Mouse (Mus musculus) mesoderm, embryonic 11.5 days (tissue): ENCODE results near the gene Dock10.

ENCODE experiments used
- DNase-seq: peaks from one replicate; pipeline ENCODE4 v3.0.0-alpha.2; 2012; ENCODE audit warnings: low read depth, low spot score

Dock10 gene

DNA sequence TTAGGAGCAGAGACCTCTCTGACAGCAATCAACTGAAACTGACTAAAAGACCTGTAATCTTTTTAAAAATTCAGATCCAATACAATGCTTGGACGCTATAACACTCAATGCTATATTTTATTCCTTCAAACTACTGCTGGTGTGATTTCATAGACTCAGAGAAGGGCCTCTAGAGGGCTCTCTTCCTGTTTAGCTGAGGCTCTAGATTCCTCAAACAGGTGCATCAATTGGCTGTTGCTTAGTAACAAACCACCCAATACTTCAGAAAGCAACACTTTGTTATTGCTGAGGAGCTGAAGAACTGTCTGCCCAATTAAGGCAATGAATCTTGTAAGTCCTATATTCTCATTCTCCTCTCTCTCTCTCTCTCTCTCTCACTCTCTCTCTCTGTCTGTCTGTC lies 30.1 kb downstream of the Dock10 start:
- no peak for DNase-seq

DNA sequence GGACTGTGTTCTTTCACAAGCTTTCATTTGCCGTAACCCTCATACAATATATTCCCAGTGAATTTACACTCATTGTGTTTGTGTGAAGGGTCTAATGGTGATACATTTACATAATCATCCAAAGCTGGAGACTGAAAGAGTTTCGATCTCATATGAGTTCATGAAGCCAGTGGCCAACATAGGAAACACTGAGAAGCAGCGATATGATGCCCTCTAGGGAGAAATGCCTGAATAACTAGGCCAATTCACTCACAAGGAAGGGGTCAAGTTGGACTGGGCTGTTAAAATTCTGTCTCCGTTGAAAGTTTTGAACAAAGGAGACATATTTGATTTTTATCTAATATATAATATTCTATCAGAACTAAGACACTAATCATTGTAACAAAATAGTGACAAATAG lies 30.9 kb downstream of the Dock10 start:
- DNase-seq = no peak

DNA sequence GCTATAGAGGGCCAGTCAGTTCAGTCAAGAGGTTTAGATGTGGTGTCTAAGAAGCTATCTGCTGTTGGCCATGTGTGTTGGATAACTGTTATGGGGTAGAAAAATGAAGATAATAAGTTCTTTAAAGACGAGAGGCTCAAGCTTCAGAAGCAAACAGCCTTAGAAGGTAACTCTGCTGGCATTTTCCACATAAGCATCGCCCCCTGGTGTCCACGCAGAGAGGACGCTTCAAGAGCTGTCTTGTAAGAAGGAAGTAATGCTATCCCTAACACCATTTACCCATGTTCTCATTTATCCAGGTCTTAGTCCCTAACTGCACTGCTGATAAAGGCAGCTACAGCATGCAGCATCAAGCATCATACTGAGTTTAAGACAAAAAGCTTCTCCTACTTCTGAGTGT lies 35.7 kb downstream of the Dock10 start:
- peak; percentile 9 for DNase-seq

DNA sequence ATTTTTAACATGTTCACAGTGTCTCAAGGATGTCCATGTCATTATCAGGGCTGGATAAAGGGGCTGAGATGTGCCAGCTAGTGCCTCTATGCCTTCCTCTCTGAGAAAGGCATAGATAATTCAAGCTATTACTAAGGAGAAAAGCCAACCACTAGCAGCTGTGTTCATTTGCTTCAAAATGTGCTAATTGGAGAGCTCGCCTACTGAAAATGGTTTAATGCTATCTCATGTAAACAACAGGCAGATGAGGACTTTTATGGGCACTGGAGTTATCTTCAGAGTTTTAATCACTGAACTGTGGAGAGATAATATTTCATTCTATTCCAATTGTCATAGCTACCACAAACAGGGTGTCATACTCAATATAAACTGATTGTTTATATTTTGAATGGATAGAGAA lies 36.3 kb downstream of the Dock10 start:
- DNase-seq = no peak

DNA sequence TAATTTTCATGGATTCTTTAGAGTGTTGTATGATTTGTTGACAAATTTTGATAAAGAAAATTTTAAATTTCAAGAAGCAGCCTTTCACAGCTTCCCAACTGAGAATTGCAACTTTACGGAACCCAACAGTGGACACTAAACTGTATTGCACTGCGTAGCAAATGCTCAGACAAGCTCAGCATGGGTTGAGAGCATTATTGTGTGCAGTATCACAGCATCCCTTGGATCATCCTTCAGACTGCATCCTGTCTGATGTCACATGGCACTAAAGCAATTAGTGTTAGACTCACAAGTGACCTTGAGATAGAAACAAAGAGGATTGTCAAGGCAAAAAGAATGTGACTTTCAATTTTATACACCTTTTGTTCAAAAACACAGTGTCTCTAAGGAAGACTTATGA lies 37.1 kb downstream of the Dock10 start:
- DNase-seq = no peak

DNA sequence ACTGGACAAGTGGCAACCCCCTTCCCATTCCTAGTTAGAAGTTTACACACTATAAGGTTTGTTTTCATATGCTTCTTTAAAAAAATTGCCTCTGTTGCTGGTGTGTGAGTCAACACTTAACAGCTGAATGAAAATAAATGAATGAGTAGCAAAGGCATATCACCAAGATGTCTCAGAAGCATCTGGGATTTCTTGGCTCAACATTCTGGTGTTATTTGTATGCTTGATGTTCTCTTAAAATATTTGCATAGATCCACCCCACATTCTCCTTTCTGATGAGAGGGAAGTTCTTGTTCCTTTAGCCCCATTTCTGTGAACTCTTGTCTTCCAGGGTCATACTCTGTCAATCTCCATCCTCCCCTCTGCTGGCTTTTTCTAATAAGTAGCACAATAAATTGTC lies 38.2 kb downstream of the Dock10 start:
- DNase-seq = no peak

DNA sequence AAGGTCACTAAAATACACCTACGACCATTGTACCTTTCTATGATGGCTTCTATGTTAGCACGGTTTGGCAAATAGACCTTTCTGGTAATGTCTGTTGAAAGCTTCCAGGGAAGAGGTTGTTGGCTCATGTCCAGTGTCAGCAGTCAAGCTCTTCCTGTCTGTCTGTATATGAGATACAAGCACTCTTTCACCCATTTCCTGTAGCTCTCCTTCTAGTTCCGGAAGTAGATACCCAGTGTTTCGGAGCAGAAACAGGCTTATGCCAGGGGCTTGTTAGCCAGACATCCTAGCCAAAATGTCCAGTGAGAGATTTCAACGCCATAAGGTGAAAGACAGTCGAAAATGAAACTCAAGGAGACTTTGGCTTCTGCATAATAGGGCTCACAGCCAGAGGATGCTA lies 38.9 kb downstream of the Dock10 start:
- no peak for DNase-seq

DNA sequence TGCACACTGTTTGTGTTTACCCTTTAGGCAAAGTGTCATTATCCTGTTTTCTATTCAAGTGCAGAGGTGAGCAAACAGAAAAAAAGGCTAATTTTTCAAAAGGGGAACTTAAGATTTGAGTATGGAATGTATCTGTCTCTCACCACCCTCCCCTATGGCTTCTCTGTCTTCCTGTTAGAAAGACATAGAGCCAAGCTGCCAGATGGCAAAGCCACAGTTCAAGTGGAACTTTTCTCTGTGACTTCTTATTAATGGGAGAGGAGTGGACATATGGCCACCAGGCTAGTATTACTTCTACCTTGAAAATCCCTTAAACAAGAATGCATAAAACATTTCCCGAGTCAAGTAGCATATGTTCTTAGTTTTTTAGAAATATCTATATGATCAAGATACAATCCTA lies 39.7 kb downstream of the Dock10 start:
- no peak for DNase-seq

DNA sequence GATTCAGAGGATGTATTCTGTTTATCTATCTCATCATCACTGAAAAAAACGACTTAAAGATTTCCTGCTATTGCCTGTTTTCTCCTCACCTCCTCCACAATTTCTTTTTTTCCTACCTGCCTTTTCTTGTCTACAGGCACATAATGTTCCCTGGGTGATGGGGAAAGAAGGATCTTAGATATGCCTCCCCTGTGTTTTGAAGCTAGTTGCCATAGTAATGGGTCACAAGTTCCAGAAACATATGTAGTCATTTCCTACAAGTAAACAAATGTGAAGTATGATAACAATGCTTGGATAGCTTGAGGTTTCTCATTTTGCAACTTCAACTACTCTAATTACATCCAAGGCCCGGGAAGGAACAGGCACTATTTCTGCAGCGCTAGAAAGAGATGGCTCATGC lies 42.4 kb downstream of the Dock10 start:
- no peak for DNase-seq

DNA sequence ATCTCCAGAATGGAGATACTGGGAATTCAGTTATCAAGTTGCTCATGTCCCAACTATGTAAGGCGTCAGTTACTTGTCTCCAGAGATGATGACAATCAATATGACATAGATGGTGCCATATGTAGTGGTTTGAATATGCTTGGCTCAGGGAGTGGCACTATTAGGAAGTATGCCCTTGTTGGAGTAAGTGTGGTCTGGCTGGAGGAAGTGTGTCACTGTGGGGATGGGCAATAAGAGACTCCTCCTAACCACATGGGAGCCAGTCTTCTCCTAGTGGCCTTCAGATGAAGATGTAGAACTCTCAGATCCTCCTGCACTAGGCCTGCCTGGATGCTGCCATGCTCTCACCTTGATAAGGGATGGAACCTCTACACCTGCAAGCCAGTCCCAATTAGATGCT lies 44.4 kb downstream of the Dock10 start:
- DNase-seq = no peak

DNA sequence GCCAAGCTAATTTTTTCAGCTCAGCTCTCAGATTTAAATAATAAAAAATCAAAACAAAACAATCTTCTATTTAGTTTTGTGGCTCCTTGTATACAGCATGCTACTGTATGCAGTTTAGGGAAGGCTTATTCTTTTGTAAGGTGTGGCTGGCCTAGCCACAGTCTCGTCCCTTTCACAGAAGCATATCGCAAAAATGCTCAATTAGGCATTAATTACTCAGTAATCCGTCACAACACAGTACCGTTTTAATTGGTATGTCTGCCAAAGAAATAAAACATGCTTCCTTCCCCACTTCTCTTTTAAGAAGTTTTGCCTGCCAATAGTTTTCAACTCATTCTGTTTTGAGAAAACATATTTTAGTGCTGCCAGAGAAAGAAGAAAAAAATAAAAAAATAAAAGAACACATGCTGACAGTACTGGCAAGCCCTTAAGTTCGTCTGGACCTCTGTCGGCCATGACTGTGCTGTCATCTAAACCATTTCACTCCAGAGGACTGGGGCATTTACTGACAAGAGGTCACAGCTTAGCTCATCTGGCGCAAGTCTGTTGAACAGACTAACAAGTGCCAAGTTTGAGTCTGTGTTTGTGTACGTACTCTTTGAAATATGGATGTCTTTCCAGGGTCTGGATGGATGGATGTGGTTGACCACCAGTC lies 47.6 kb downstream of the Dock10 start:
- no peak for DNase-seq

DNA sequence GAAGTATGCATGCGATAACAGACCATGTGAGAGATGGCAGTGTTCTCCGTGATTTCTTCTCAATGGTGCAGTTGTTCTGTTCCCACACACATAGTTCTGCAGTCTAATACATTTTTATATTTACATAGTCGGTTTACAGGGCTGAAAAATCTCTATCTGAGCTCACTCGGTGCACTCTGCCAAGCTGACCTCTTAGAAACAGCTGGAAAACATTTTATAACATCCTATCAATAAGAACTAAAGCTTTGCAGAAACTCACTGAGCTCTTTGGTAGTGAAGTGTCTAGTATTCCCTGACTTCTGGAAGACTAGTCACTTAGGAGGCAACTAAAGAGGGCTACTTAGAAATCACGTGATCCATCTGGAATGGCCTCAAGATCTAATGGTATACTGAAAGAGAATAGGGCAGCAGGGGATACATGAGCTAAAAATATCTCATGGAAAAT lies 48.2 kb downstream of the Dock10 start:
- DNase-seq = no peak

DNA sequence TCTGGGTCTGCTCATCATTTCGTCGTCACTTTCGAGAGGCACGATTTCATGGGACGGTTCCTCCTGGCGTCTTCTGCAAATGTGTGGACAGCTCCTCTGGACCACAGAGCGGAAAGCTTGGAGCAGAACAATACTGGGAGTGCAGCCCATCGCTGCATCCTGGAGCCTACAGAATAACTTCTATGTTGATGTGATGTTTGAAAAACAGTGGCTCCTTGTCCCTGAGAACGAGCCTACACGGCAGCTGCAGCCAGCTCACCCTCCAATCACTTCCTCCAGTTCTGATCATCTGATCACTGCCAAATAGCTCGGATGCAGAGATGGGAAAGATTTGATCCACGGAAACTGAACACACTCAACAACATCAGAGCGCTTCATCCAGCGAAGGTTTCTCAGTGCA lies 49.0 kb downstream of the Dock10 start:
- no peak for DNase-seq

DNA sequence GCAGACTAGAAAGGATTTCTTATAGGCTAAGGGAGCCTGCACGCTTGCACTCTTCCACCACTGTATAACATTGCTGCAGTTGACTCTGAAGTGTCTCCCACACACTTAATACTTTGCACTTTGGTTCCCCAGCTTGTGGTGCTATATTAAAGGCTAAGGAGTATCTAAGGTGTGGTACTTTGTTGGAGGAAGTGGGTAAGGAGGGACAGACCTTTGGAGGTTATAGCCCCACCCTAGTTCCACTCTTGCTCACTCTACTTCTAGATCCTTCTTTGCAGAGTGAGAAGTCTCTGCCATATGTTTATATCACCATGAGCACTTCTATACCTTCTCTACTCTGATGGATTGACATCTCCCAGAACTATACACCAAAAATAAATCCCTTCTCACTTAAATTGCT lies 55.0 kb downstream of the Dock10 start:
- DNase-seq = no peak

DNA sequence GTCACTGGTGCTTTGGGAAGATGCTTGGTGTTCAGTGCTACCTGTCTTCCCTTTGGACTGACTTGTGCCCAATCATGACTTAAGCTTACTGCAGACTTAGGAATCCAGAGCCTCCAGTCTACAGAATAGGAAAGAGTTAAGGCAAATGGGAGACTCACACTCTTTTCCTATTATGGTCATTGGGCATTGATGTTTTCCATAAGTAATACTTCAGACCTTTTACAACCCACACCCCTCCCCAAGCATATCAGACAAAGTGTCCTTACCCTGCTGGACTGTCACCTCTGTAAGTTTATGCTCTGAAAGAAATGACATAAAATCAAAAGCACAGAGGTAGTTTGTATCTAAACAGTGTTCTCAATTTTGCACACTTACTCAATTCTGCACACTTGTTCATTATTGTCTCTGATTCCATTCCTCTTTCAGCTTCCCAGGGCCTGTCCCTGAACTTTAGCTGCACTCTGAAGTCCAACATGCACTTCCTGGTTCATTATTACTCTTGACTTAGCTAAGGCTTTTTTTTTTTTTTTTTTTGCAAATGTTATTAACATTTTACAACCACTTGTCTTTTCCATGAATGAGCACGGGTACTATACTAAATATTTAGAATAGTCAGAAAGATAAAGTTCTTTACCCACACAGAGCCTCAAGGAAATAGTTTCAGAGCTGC lies 82.2 kb downstream of the Dock10 start:
- DNase-seq = no peak

DNA sequence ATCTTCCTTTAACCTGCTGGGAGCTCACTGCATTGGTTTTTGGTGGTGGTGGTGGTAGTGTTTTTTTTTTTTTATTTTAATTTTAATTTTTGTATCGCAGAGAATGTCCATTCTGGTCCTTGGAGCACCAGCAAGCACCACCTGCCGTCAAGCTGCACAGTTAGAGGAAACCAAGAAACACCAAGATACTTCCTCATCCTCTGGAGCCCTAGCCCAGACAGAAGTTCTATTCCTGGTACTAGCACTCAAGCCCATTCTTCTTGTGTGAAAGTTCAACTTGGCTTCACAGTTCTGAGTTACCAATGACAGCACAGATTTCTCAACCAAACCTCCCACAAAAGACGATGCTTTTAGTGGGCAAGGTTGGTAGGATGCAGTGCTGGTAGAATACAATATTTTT lies 86.6 kb downstream of the Dock10 start:
- DNase-seq = no peak

DNA sequence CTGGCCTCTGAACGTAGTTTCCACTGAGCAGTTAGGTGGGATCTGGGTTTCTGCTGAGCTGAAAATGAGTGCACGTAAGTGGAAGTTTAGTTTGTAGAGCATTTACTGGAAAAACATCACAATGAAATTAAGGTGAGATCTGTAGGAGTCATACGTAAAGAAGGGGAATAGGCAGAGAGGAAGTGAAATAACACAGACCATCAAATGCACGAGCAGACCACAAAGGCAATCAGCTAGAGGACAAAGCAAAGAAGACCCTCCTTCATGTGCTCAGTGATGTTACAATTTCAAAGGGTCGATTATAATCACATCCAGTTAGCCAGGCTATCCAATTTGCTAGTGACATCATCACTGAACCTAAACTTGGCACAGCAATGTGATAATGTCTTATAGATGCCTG lies 87.3 kb downstream of the Dock10 start:
- DNase-seq = no peak

DNA sequence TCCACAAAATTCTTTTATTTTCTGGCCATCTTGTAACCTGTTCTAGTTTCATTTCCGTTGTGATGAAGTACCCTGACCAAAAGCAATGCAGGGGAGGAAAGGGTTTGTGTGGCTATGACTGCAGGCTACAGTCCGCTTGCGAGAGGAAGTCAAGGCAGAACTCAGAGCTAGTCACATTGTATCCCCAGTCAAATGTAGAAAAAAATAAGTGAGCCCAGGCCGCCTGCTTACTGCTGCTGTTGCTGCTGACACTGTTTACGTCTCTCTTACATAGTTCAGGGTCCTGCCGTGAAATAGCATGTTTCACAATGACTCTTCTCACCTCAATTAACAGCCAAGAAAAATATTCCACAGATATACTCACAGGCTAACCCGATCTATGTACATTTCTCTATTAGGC lies 87.9 kb downstream of the Dock10 start:
- no peak for DNase-seq

DNA sequence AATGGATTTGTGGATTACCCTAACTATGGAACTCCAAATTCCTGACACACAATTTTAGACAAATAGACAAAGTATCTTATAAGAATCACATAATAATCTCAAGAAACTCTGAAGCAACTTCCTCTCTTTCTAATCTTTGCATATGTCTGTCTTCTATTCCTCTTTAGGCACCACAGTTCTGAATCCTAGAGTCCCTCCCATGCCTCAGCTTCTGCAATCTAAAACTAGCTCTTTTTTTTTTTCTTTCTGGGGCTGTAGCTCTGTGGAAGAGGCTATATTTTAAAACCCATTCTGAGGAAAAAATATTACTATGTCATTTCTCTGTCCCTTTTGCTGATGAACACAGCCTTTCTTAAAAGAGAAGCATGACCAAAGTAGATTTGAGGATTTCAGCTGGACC lies 92.6 kb downstream of the Dock10 start:
- no peak for DNase-seq

DNA sequence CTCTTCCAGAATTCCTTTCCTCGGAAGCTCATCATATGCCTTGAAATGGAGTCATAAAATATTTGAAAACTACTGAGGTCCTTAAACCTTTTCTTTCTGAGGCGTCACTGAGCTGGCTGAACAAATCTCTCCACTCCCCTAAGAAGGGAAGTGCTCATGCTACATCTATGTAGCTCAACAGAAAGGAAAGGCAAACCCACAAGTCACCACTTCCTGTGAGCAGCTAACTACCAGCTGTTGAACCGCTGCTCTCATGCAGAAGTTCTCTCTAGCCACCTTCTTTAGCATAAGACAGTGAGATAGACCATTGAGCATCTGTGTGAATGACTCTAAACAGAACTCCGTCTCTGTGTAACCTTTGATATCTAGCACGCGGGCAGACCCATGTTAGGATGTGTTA lies 93.2 kb downstream of the Dock10 start:
- no peak for DNase-seq

DNA sequence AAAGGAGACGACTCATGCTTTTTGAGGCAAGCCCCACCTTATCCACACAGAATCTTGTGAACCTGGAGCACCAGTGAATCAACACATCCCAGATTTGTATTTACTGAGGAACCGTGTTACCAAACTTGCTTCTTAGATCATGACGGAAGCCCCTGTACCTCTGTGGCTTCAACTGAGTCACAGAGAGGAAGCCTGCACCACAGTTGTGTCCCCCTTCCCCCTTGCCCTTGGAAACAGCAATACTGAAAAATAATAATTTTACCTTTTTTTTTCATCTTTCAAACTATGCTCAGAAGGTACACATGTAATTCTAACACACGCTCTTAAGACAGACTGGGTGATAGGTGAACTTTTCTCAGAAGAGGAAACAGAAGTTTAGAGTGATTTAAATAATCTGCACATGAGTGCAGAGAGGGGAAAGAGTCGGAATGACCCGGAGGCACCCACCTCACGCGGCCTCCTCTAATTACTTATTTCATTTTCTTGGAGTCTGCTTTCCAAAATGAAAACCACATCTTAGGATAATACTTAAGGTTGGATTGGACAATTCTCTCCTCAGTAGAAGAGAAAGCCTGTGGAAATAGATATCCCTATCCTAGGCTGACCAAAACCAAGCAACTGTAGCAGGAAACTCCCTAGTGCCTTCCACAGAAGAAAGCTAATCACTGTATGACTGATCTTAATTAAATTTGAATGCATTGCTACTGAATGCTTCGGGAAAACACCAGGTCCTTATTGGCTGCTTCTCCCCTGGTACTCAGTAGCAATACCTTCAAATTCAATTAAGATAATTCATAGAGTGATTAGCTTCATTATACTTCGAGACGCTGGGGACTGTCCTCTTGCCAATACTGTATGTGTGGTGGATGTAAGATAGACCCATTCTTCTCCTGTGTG lies 96.6 kb downstream of the Dock10 start:
- DNase-seq = no peak

DNA sequence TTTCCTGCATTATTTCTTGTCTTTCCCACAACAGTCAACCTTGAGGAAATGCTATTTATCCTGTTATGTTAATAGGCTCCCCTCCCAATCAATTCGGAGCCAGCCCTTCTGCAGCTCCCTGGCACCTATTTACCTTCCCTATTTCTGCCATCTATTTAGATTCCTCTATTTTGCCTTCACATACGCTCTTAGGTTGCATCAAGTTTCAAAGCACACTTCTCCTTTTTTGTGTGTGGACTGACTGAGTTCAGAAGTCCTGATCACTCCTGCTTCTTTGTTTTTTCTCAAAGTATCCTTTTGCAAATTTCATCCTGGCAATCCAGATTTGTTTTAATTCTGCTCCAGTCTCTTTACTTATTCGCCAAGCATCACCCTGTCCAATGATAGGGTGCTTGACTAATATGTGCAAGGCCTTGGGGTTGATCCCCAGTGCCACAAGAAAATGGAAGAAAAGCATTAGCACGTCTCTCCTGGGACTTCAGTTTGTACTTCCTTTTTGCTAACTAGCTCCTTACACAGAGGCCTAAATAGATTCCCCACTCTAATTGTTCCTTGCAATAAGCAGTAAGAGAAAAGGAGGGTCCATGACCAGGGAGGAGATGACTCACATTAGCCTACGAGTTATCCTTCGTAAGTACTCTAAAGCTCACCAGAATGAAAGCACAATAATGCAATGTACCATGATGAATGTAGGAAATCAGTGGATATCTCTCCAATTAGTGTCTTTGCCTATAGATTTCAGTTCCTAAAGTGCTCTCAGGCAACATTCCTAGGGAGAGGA lies 98.7 kb downstream of the Dock10 start:
- DNase-seq = no peak
